Mouse (Mus musculus) liver, embryonic 15.5 days (tissue): ENCODE measurements around the gene Ggt5. TPM values are rescaled to one million over a fixed set of nuclear protein-coding genes. Genes with fewer than 3 reads are reported as not detected.

ENCODE experiments used
- ATAC-seq: fragments of 200-750 bp; cut with Nextera tagmentation; 2 replicates; pipeline ENCODE4 v1.8.0; 2017; ENCODE audit warnings: moderate number of reproducible peaks, mild to moderate bottlenecking, moderate library complexity; ENCODE audit not compliant: insufficient read depth
- H3K27ac ChIP-seq: fragments of 300-500 bp; sonication (generic); replicated peaks from 2 replicates; pipeline ENCODE4 v1.5.1; 2015; ENCODE audit warnings: mild to moderate bottlenecking, inconsistent platforms
- H3K27me3 ChIP-seq: fragments of 300-500 bp; sonication (generic); 2 replicates; pipeline ENCODE4 v1.6.1; 2015; ENCODE audit warnings: mild to moderate bottlenecking, inconsistent platforms
- H3K36me3 ChIP-seq: fragments of 300-500 bp; sonication (generic); replicated peaks from 2 replicates; pipeline ENCODE4 v1.6.1; 2015; ENCODE audit warnings: moderate library complexity, mild to moderate bottlenecking, inconsistent platforms
- H3K4me1 ChIP-seq: fragments of 300-500 bp; sonication (generic); replicated peaks from 2 replicates; pipeline ENCODE4 v1.6.1; 2015; ENCODE audit warnings: inconsistent platforms
- H3K4me2 ChIP-seq: fragments of 300-500 bp; sonication (generic); 2 replicates; pipeline ENCODE4 v1.6.1; 2015; ENCODE audit warnings: moderate library complexity, mild to moderate bottlenecking, inconsistent platforms
- H3K4me3 ChIP-seq: fragments of 300-500 bp; sonication (generic); replicated peaks from 2 replicates; pipeline ENCODE4 v1.5.1; 2015; ENCODE audit warnings: mild to moderate bottlenecking, inconsistent platforms
- H3K9ac ChIP-seq: fragments of 300-500 bp; sonication (generic); 2 replicates; pipeline ENCODE4 v1.6.1; 2015; ENCODE audit warnings: moderate library complexity, mild to moderate bottlenecking, inconsistent platforms
- H3K9me3 ChIP-seq: fragments of 300-500 bp; sonication (generic); replicated peaks from 2 replicates; pipeline ENCODE4 v1.6.1; 2016; ENCODE audit warnings: inconsistent platforms
- WGBS: fragments of 180-500 bp; shearing (Covaris S2); methylation state at CpG from one replicate; pipeline ENCODE4 v1.1.7; 2015; ENCODE audit warnings: mixed read lengths; ENCODE audit not compliant: insufficient replicate concordance; 5-methylcytosine and 5-hydroxymethylcytosine counted together
- polyA plus RNA-seq: library from polyadenylated mRNA; unstranded; fragments of >200 nt; fragmentation: Nextera tagmentation; extraction: Ambion mirVana; gene quantifications from 2 replicates; pipeline ENCODE4 v1.2.1, GENCODE M21; 2015

Gene Ggt5
- polyA plus RNA-seq, 1 experiment from 2014 or later, result 0.75 TPM

DNA sequence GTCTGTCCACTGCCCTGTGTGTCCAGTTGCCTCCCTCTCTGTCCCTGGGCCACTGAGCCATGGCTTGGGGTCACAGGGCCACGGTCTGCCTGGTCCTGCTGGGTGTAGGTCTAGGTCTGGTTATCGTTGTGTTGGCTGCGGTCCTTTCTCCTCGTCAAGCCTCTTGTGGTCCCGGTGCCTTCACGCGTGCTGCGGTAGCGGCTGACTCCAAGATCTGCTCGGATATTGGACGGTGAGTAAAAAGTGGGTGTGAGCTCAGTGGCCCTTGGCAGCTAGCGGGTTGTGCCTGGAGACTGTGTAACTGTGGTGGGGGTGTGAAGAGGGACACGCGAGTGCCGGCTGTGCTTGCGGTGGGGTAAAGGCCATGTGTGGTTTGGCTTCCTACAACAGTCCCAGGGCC lies 511 bp downstream of the Ggt5 start:
- Histone ChIP-seq H3K27me3 (no peaks in the 10 kb centered on the region), H3K27ac (no peak overlapping the region), H3K9ac (no peak overlapping the region), H3K36me3 (no peaks in the 10 kb centered on the region), H3K4me1 (0 out of 2 replicates have a peak, but pooled peaks cover 5% of the 10 kb centered on the region), H3K4me3 (no peak overlapping the region), H3K4me2 (no peak overlapping the region), H3K9me3 (no peaks in the 10 kb centered on the region)
- WGBS, result 57% methylated on average over 16 of the region's 16 CpGs
- ATAC-seq, result no peak

DNA sequence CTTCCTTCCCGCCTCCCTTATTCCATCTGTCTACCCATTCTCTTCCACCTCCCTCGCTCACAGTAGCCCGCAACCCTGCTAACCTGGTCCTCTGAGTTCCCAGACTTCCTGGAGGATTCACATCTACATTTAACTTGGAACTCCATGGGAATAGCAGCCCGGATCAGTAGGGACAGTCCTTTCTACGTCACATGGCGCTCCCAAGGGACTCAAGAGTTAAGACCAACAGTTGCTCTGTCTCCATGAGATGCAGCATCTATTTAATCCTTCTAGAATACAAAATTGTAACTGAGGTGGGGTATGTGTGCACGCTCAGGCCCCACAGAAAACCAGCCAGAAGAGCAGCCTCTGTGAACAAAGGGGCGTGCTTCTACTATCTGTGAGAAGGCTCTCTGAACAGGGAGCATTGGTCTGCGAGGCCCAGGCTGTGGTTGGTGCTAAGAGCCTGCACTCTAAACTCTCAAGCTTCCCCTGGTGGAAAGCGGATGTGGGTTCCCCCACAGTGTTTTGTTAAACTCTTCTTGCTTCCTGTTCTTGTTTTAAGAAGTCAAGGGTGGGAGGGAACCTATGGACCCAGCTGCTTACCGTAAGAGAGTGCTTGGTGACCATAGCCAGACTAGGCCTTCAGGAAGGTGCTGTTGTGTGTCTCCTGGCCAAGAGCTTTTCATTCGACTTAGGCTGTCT lies 2.2 kb downstream of the Ggt5 start:
- Histone ChIP-seq H3K9ac (no peak overlapping the region), H3K27me3 (no peaks in the 10 kb centered on the region), H3K9me3 (no peaks in the 10 kb centered on the region), H3K27ac (peak overlapping the region; percentile 61), H3K4me2 (no peak overlapping the region), H3K4me3 (no peak overlapping the region), H3K4me1 (0 out of 2 replicates have a peak, but pooled peaks cover 5% of the 10 kb centered on the region), H3K36me3 (no peaks in the 10 kb centered on the region)
- peak; percentile 53; the same call in 1 of the 2 replicates for ATAC-seq
- WGBS, result 31% methylated on average over 12 of the region's 12 CpGs

- 58% methylated on average over 7 of the region's 7 CpGs for WGBS
- ATAC-seq, result no peak
- H3K9ac ChIP-seq, result no peak overlapping the region
- H3K27me3 ChIP-seq, result no peaks in the 10 kb centered on the region
- H3K4me2 ChIP-seq, result 0 out of 2 replicates have a peak overlapping the region, but pooled peaks have one; percentile 5
- 0 out of 2 replicates have a peak overlapping the region, but pooled peaks have one; percentile 61 for H3K27ac ChIP-seq
- no peak overlapping the region for H3K4me3 ChIP-seq
- H3K36me3 ChIP-seq, result no peaks in the 10 kb centered on the region
- no peaks in the 10 kb centered on the region for H3K9me3 ChIP-seq
- 0 out of 2 replicates have a peak, but pooled peaks cover 5% of the 10 kb centered on the region for H3K4me1 ChIP-seq
Observed at GRCm38 (mm10) chr10:75592585-75592984, 3.4 kb downstream of the Ggt5 start.

- H3K4me1 ChIP-seq, result no peaks in the 10 kb centered on the region
- H3K27me3 ChIP-seq, result no peaks in the 10 kb centered on the region
- 60% methylated on average over 8 of the region's 8 CpGs for WGBS
- no peaks in the 10 kb centered on the region for H3K36me3 ChIP-seq
- H3K27ac ChIP-seq, result no peak overlapping the region
- no peaks in the 10 kb centered on the region for H3K9me3 ChIP-seq
- no peak for ATAC-seq
- no peak overlapping the region for H3K4me3 ChIP-seq
- no peak overlapping the region for H3K9ac ChIP-seq
- no peak overlapping the region for H3K4me2 ChIP-seq
Observed at GRCm38 (mm10) chr10:75595981-75596380, 6.8 kb downstream of the Ggt5 start.

DNA sequence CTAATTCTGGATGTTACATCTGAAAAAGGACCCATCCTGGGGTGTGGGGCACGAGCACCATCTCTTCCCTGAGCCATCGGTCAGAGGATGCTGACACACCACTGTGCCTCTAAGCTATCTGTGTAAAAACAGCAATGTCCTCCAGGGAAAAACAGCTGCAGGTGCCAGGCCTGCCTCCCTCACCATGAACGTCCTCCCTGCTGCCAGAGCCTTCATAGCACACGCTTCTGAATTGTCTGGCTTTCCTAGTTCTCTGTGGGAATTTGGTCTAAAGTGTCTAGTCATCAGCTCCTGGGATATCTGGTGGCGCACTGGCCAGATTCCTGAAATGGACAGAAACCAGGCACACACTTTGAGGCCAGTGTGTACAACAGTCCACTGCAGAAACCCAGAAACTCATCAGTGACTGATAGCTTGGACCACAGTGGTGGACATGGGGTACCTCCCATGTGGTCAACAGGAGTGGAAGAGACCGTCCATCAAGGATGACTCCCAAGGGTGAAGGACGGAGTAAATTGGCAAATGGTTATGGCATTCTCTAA lies 11.1 kb downstream of the Ggt5 start:
- Histone ChIP-seq H3K27me3 (no peaks in the 10 kb centered on the region), H3K27ac (no peak overlapping the region), H3K4me3 (no peak overlapping the region), H3K36me3 (no peaks in the 10 kb centered on the region), H3K4me2 (no peak overlapping the region), H3K9me3 (no peaks in the 10 kb centered on the region), H3K9ac (no peak overlapping the region), H3K4me1 (no peaks in the 10 kb centered on the region)
- no peak for ATAC-seq
- 64% methylated on average over 7 of the region's 7 CpGs for WGBS

- Histone ChIP-seq H3K4me3 (no peak overlapping the region), H3K4me1 (no peaks in the 10 kb centered on the region), H3K36me3 (no peaks in the 10 kb centered on the region), H3K4me2 (no peak overlapping the region), H3K9me3 (no peaks in the 10 kb centered on the region), H3K27me3 (no peaks in the 10 kb centered on the region), H3K9ac (no peak overlapping the region), H3K27ac (no peak overlapping the region)
- ATAC-seq, result no peak
- WGBS, result 25% methylated on average over 11 of the region's 11 CpGs
Observed at GRCm38 (mm10) chr10:75605162-75605846, 16.2 kb downstream of the Ggt5 start.

DNA sequence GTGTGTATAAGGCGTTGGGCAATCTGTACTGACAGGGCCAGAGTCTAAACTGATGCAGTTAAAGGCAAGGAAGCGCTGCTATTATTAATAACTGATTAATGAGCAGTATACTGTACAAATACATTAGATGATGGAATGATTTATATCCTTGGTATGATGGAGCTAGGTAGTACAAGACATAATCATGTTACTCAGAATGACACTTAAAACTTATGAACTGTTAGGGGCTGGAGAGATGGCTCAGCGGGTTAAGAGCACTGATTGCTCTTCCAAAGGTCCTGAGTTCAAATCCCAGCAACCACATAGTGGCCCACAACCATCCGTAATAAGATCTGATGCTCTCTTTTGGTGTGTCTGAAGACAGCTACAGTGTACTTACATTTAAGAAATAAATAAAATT lies 18.1 kb downstream of the Ggt5 start:
- ATAC-seq, result no peak
- no peaks in the 10 kb centered on the region for H3K27me3 ChIP-seq
- no peak overlapping the region for H3K4me3 ChIP-seq
- H3K4me2 ChIP-seq, result no peak overlapping the region
- H3K36me3 ChIP-seq, result no peaks in the 10 kb centered on the region
- H3K4me1 ChIP-seq, result no peaks in the 10 kb centered on the region
- no peak overlapping the region for H3K9ac ChIP-seq
- no peak overlapping the region for H3K27ac ChIP-seq
- WGBS, result 67% methylated on average over 4 of the region's 4 CpGs
- H3K9me3 ChIP-seq, result no peaks in the 10 kb centered on the region

DNA sequence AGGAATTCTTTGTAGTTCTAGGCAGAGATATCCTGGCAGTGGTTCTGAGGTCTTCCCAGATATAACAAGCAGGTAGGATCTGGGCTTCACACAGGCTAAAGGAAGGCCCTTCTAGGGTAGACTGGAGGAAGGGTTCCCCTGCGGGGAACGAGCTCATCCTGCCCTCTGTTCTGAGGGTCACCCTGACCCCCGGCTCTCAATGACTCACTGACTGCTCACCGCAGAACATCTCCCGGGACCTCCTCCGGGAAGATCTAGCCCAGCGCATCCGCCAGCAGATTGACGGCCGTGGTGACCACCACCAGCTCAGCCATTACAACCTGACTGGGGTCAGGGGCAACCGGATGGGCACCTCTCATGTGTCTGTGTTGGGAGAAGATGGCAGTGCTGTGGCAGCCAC lies 19.8 kb downstream of the Ggt5 start:
- ATAC-seq, result no peak
- H3K9me3 ChIP-seq, result no peaks in the 10 kb centered on the region
- H3K27me3 ChIP-seq, result no peaks in the 10 kb centered on the region
- H3K27ac ChIP-seq, result no peak overlapping the region
- no peaks in the 10 kb centered on the region for H3K36me3 ChIP-seq
- no peak overlapping the region for H3K4me3 ChIP-seq
- H3K4me1 ChIP-seq, result no peaks in the 10 kb centered on the region
- no peak overlapping the region for H3K4me2 ChIP-seq
- 79% methylated on average over 11 of the region's 11 CpGs for WGBS
- no peak overlapping the region for H3K9ac ChIP-seq

DNA sequence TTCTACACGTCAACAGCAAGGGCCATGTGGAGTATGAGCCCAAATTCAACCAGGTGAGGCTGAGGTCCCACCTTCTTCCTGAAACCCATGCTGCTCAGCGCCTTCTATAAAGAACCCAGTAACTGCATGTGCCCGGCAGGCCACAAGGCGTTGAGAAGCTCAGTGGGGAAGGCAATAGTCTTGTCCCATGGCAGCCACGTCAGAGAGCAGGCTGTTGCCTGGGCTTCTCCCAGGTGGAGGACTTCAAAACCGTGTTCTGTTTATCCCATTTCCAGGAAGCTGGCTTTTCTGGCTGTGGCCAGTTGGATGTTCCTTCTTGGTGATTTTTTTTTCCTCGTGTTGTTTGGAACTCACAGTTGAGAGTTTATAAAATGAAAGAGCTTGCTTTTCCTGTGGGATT lies 21.3 kb downstream of the Ggt5 start:
- no peaks in the 10 kb centered on the region for H3K9me3 ChIP-seq
- no peak for ATAC-seq
- H3K9ac ChIP-seq, result no peak overlapping the region
- H3K4me1 ChIP-seq, result no peaks in the 10 kb centered on the region
- H3K27ac ChIP-seq, result no peak overlapping the region
- H3K4me3 ChIP-seq, result no peak overlapping the region
- no peak overlapping the region for H3K4me2 ChIP-seq
- H3K36me3 ChIP-seq, result no peaks in the 10 kb centered on the region
- H3K27me3 ChIP-seq, result no peaks in the 10 kb centered on the region
- WGBS, result 49% methylated on average over 7 of the region's 7 CpGs

GRCm38 (mm10) chr10:75616044-75616443 lies 26.9 kb downstream of the Ggt5 start:
- H3K27ac ChIP-seq, result no peak overlapping the region
- H3K9ac ChIP-seq, result no peak overlapping the region
- no peaks in the 10 kb centered on the region for H3K36me3 ChIP-seq
- no peak for ATAC-seq
- no peak overlapping the region for H3K4me2 ChIP-seq
- no peak overlapping the region for H3K4me3 ChIP-seq
- 48% methylated on average over 4 of the region's 4 CpGs for WGBS
- no peaks in the 10 kb centered on the region for H3K9me3 ChIP-seq
- H3K27me3 ChIP-seq, result no peaks in the 10 kb centered on the region
- H3K4me1 ChIP-seq, result no peaks in the 10 kb centered on the region

DNA sequence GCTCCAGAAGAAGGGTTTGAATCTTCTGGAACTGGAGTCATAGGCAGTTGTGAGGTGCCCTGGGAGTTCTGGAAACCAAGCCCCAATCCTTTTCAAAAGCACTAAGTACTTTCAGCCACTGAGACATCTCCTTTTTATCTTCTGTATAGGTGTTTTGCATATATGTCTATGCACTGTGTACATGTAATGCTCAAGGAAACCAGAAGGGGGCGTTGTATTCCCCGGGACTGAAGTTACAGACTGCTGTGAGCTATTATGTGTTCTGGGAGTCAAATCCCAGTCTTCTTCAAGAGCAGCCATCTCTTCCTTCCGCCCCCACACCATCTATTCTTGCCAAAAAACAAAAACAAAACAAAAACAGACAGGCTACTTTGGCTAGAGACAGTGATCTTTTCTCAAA lies 31.7 kb downstream of the Ggt5 start:
- H3K27me3 ChIP-seq, result no peaks in the 10 kb centered on the region
- no peaks in the 10 kb centered on the region for H3K36me3 ChIP-seq
- 36% methylated on average over 3 of the region's 3 CpGs for WGBS
- no peak overlapping the region for H3K4me3 ChIP-seq
- H3K4me1 ChIP-seq, result no peaks in the 10 kb centered on the region
- H3K4me2 ChIP-seq, result no peak overlapping the region
- H3K9me3 ChIP-seq, result no peaks in the 10 kb centered on the region
- ATAC-seq, result no peak
- H3K27ac ChIP-seq, result no peak overlapping the region
- no peak overlapping the region for H3K9ac ChIP-seq
